Mouse (Mus musculus) urinary bladder, postnatal 10 days (tissue): Measurements from ENCODE around the gene Ccs.
"Not testable (repeated sequence)": the region's sequence is repeated elsewhere in the genome, so short reads cannot be mapped to it uniquely, and the experiment has no call there.

Experiments
- DNase-seq: peaks from one replicate; pipeline ENCODE4 v3.0.0; 2022; ENCODE audit warnings: low spot score

The Ccs gene

GRCm38 (mm10) chr19:4839149-4839548, at the start of gene Ccs, which contains the start of gene Ccdc87:
TSS of gene Ccs (minus strand) at chr19:4839332.
TSS of gene Ccdc87 (plus strand) at chr19:4839366.
- DNase-seq = peak; percentile 84

- DNase-seq = no peak
These were observed 44.8 kb upstream of the Ccs start for GRCm38 (mm10) chr19:4883961-4884360.

GRCm38 (mm10) chr19:4879324-4879703, 40.2 kb upstream of the Ccs start:
- DNase-seq = no peak

GRCm38 (mm10) chr19:4878405-4879323, 39.5 kb upstream of the Ccs start, which contains the start of gene Zdhhc24:
TSS of gene Zdhhc24 (plus strand) at chr19:4878668.
- peak; percentile 88 for DNase-seq

DNA sequence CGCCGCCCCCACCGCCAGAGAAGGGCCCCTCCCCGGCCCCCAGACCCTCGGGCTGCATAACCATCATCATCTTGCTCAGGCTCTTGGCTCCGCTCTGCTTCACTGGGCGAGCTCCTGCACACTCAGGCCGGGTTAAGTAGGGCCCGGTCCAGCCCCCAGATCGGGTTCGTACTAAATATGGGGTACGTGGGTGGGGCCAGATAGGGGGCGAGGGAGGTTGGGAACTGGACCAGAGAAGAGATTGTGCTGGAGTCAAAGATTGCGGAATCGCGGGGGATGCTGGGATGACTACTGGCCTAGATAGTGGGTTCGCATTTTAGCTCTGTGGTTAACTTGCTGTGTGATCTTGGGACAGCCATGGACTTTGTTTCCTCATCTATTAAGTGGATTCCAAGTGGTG, 38.7 kb upstream of the Ccs start, which contains the start of gene Actn3:
Gene Actn3, minus strand, starts transcription at position 125 of the 400 bp plus-strand sequence.
- no peak for DNase-seq

DNA sequence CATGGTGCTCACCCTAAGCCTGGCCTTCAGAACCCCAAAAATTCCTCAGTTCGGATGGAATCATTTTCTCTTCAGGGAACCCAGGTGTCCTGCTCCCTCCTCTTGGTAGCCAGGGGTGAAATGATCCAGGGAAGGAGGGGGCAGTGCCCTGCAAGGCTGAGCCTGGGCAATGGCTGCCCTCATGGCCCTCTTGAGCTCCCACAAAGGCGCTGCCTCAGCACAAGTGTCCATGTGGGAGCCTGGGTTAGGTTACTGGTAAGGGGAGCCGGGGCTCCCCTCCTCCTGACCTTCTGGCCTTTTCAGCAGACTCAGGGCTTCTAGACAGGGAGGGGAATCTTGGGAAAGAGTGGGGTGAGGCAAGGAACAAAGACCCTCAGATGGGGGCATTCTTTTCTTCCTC, 37.6 kb upstream of the Ccs start:
- DNase-seq = no peak

DNA sequence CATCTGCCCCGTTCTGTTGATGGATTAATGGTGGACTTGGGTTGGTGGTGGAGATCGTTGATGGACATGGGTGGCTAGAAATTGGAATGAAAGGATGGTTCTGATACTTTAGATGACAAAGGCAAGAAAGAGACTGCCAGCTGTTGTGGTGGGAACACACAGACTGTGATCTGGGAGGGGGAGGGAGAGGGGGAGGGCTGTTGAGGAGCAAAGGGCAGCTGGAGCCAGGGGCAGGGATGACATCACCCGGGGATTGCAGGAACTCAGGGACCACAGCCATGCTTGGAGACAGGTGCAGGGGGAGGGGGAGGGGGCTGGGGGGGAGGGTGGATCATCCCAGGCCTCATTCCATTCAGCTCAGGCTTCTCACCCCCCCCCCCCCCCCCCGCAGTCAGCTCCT, 37.1 kb upstream of the Ccs start:
- no peak for DNase-seq

DNA sequence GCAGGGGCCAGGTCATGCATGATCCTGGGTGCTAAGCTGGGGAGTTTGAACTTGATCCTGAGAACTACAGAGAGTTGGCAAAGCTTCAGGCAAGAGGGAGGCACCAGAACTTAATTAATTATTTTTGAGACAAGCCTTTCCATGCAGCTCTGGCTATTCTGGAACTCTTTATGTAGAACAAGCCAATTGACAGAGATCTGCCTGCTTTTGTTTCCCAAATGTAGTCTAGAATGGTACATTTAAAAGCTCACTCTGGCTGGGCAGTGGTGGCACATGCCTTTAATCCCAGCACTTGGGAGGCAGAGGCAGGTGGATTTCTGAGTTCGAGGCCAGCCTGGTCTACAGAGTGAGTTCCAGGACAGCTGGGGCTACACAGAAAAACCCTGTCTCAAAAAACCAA, 35.5 kb upstream of the Ccs start:
- not testable (repeated sequence) for DNase-seq

DNA sequence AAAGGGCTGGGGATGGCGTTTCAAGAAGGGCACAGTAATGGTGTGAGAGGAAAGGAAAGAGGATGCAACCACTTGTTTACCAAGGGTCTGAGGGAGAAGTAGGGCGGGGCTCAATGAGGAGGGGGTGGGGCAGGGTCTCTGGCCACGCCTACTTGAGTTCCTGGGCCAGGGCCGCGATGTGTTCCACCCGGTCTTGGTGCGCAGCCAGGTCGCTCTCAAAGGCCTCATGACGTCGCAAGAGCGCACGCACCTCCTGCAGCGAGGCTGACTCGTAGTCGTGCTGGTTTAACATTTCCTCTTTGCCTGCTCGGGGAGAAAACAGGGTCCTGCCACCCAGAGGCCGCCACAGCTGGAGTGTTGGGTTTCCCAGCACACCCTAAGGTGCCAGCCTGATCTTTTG, 26.0 kb upstream of the Ccs start:
- DNase-seq = no peak

DNA sequence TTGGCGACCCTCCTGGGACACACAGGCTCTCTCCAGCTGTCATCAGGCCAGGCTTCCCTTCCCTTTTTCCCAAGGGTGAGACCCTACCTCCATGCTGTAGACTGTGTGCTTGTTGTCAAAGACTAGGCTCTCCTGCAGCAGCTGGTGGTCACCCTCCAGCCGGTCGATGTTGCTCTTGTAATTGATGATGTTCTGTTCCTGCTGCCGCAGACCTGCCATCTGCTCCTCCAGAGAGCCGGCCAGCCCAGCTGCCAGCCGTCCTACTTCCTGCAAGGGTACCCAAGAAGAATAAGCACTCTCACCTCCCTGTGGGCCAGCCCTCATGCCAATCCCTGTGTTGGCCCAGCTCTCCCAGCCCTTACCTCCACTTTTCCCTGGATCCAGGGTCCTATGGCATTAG, 23.9 kb upstream of the Ccs start:
- DNase-seq = no peak

DNA sequence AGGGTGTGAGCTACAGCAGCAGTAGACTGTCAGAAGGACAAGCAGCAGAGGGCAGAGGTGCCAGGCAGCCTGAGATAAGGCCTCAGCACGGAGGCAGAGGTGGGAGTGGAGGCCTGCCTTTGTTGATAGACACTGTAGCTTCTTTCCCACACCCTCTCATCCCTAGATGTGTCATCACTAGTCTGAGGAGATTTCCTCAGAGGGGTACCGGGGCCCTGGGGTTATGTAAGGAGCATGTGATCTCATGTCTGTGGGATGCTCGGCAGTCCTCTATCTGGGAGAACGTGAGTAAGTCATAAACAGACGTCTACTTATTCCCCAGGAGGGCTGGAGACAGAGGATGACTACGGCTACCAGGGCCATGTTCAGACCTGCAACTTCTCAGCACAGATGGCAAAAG, 19.9 kb upstream of the Ccs start:
- no peak for DNase-seq

GRCm38 (mm10) chr19:4855951-4856350, 16.8 kb upstream of the Ccs start:
- no peak for DNase-seq

DNA sequence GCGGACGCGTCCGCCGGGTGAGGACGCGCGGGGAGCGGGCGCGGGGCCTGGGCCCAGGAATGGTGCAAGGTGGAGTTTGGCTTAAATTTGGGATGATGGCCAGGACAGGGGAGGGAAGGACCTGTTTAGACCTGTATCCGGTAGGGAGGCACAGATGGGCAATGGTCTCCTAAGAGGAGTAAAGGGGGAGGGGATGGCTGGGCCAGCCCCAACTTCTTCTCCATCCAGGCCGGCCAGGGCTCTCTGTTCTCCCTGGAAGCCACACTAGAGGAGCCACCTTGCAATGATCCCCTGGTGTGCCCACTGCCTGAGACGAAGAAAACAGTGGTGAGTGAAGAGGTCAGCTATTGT, 16.3 kb upstream of the Ccs start:
- no peak for DNase-seq

GRCm38 (mm10) chr19:4854552-4855469, 15.7 kb upstream of the Ccs start, which contains the start of gene Ctsf:
TSS of gene Ctsf (plus strand) at chr19:4855130.
- peak; percentile 51 for DNase-seq

DNA sequence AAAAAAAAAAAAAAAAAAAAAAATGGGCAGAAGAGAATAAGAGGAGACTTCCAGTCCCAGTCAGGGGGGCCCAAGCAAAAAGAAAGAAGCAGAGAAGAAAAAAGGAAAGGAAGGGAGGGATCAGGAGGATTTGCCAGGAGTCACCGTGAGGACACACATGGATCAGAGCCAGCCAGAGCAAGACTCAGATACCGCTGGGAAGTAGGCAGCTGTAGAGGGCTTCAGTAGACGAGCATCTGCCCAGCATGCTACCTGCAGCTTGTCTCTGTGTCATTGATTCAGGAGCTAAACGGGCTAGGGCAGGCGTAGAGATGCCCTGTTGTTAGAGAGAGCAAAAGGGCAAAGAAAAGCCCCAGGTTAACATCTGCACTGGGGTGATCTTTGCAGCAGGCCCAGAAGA, 11.1 kb upstream of the Ccs start:
- DNase-seq = no peak

GRCm38 (mm10) chr19:4849800-4850199, 10.7 kb upstream of the Ccs start:
- no peak for DNase-seq

DNA sequence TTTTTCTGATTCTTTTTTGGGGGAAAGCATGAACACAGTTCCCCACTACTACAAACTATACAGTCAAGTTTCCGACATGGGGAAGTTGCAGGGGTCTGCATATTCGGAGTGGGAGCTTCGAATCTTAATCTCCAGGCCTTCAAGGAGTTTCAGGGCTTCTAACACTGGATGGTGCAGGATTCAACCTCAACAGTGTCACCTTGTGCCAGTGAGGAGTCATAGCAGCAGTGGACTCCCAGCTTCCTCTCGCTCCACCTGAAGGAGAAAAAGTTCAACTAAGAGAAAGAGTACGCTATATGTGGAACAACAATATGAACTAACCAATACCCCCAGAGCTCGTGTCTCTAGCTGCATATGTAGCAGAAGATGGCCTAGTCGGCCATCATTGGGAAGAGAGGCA, 8.4 kb upstream of the Ccs start:
- no peak for DNase-seq

- DNase-seq = no peak
These were observed 6.7 kb upstream of the Ccs start for GRCm38 (mm10) chr19:4845846-4846245.

DNA sequence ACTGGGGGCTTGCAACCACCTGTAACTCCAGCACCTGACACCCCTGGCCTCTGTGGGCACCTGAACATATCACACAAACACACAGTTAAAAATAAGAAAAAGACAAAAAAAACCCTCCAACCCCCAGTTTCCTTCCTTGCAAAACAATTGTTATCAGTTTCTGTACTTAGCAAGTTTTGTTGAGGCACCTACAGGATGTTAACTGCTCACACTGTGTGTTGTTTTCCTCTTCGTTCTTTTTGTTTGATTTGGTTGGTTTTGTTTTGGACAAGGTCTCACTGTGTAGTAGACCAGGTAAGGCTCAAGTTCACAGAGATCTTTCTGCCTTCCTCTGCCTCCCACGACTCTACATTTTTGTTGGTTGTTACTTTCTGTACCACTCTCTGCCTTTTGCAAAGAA, 3.5 kb upstream of the Ccs start:
- no peak for DNase-seq

GRCm38 (mm10) chr19:4840848-4841247, 1.7 kb upstream of the Ccs start:
- DNase-seq = no peak

DNA sequence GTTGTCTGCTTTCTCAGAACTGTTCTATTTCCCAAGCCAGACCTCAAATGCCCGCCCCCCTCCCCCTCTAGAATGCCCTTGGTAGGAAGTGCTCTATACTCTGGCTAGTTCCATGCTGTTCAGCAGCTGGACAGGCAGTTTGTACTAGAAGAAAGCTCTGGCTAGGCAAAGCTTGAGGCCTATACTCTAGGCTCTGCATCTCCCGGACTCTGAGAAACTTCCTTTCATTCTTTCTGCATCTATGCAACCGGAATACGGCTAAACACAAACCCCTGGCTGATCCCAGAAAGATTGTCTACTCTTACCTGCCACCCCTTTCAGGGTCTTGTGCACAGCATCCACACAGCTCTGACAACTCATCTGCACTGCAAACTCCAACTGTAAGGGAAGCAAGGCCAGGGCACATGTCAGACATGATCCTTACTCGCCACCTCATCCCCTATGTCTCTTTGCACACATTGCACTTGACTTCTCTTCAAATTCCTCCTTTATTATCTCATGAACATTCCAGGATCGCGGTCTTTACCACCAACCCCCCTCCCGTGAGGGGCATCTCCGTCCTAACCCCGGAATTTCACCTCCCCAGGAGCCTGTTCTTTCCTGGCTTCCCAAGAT, 499 bp downstream of the Ccs start:
- no peak for DNase-seq

- DNase-seq = no peak
These were observed 2.1 kb downstream of the Ccs start for GRCm38 (mm10) chr19:4837049-4837448.
